Mouse (Mus musculus) cortical plate, adult 2 months (tissue): ENCODE measurements around the gene Mink1. TPM values are rescaled to one million over a fixed set of nuclear protein-coding genes. Genes with fewer than 3 reads are reported as not detected.

Experiments used
- H3K27ac ChIP-seq: fragments of 200-500 bp; 2 replicates; pipeline ENCODE4 v1.5.1; 2012; ENCODE audit warnings: low read length, control low read depth, inconsistent platforms; ENCODE audit not compliant: insufficient read depth
- H3K4me1 ChIP-seq: fragments of 200-500 bp; 2 replicates; pipeline ENCODE4 v1.6.1; 2011; ENCODE audit warnings: low read length; ENCODE audit not compliant: control insufficient read depth, insufficient read depth
- H3K4me3 ChIP-seq: fragments of 200-500 bp; 2 replicates; pipeline ENCODE4 v1.5.1; 2011; ENCODE audit warnings: mild to moderate bottlenecking, low read length, control low read depth; ENCODE audit not compliant: insufficient read depth
- CTCF ChIP-seq: fragments of 200-500 bp; IDR thresholded peaks from 2 replicates; pipeline ENCODE4 v1.5.1; 2011; ENCODE audit warnings: mild to moderate bottlenecking, control low read depth, low read length; ENCODE audit not compliant: insufficient read depth; ENCODE audit errors: extremely low read depth
- POLR2A ChIP-seq: fragments of 200-500 bp; IDR thresholded peaks from 2 replicates; pipeline ENCODE4 v1.6.1; 2011; ENCODE audit warnings: mild to moderate bottlenecking, low read length, control low read depth; ENCODE audit not compliant: insufficient read depth; ENCODE audit errors: extremely low read depth
- polyA plus RNA-seq: library from polyadenylated mRNA; depleted of rRNA; stranded (reverse); fragments of >200 nt; gene quantifications from 2 replicates; pipeline ENCODE4 v1.2.3, GENCODE M21; 2012; rRNA removed

The Mink1 gene
- polyA plus RNA-seq, 1 experiment: 318 TPM

- no peak overlapping the region for H3K27ac ChIP-seq
These were observed 95.8 kb downstream of the Mink1 start for GRCm38 (mm10) chr11:70658521-70658920.

DNA sequence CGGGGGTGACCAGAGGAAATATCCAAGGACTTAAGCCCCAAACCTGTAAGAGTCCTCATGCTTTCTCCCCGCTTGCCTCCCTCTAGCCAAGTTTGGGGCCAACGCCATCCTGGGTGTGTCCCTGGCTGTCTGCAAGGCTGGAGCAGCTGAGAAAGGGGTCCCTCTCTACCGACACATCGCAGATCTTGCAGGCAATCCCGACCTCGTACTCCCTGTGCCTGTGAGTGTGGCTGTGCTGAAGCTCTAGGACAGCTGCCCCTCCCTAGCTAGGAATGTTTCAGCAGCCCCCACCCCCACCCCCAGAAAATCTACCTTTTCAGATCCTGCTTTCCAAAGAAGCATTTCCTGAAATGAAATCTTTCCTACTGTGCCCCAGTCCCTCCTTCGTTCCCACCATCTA lies 96.3 kb downstream of the Mink1 start:
- H3K27ac ChIP-seq: no peak overlapping the region
- H3K4me1 ChIP-seq: no peaks in the 10 kb centered on the region
- TF ChIP-seq POLR2A: no peak
- TF ChIP-seq CTCF: no peak
- no peak overlapping the region for H3K4me3 ChIP-seq

More at GRCm38 (mm10) chr11:70658521-70658920, 95.8 kb downstream of the Mink1 start:
- H3K4me3 ChIP-seq: no peak overlapping the region
- TF ChIP-seq CTCF: no peak
- H3K4me1 ChIP-seq: no peaks in the 10 kb centered on the region

DNA sequence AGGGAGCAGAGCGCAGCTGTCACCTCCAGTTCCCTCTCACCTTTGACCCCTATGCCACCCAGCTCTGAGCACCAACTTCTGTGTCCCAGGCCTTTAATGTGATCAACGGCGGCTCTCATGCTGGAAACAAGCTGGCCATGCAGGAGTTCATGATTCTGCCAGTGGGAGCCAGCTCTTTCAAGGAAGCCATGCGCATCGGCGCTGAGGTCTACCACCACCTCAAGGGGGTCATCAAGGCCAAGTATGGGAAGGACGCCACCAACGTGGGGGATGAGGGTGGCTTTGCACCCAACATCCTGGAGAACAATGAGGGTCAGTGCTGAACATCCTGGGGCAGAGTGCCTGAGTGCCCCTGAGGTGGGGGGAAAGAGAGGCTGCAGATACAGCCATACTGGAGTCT lies 97.9 kb downstream of the Mink1 start:
- TF ChIP-seq CTCF (no peak), POLR2A (no peak)
- no peak overlapping the region for H3K27ac ChIP-seq

GRCm38 (mm10) chr11:70663101-70663500 lies 100.4 kb downstream of the Mink1 start:
- Histone ChIP-seq H3K4me3 (no peak overlapping the region), H3K4me1 (no peaks in the 10 kb centered on the region), H3K27ac (no peak overlapping the region)
- TF ChIP-seq POLR2A (no peak), CTCF (no peak)

More for the DNA sequence above, 97.9 kb downstream of the Mink1 start:
- H3K4me3 ChIP-seq: no peak overlapping the region
- no peaks in the 10 kb centered on the region for H3K4me1 ChIP-seq

DNA sequence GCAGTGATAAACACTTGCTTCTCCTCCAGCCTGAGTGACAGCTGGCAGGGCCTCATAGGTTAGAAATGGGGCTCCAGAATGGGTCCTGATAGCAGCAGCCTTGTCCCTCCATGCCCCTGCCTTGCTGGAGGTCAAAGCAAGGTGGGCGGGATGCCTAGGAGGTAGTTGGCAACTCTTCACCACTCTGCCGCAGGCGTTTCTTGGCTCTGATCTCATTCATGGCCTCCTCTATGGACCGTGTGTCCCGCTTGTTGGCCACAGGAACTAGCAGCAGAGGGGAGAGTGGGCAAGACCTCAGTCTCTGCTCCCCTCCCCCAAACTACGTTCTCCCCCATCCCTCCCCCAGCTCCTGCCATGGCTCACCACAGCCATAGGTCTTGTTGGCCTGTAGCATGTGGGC lies 101.3 kb downstream of the Mink1 start:
- Histone ChIP-seq H3K27ac (no peak overlapping the region), H3K4me1 (no peaks in the 10 kb centered on the region), H3K4me3 (no peak overlapping the region)
- TF ChIP-seq CTCF (no peak), POLR2A (no peak)

Other genes starting within 250 kb of the Mink1 start
- 0.08 TPM in 1 of 2 replicates, not detected in the other for gene Alox12e, start 240.3 kb upstream of the Mink1 start, polyA plus RNA-seq
- 0.06 and 0.10 TPM in 2 replicates for gene Alox15, start 210.8 kb upstream of the Mink1 start, polyA plus RNA-seq
- 19.0 and 20.2 TPM in 2 replicates for gene Pelp1, start 152.8 kb upstream of the Mink1 start, polyA plus RNA-seq
- gene Arrb2, start 130.2 kb upstream of the Mink1 start, polyA plus RNA-seq: 58.1 and 61.5 TPM in 2 replicates
- 14.8 and 15.4 TPM in 2 replicates for gene Med11, start 111.0 kb upstream of the Mink1 start, polyA plus RNA-seq
- 0.44 and 0.47 TPM in 2 replicates for gene Zmynd15, start 103.4 kb upstream of the Mink1 start, polyA plus RNA-seq
- gene Cxcl16, start 102.9 kb upstream of the Mink1 start, polyA plus RNA-seq: 1.7 and 2.4 TPM in 2 replicates
- 0.44 and 0.95 TPM in 2 replicates for gene Tm4sf5, start 57.6 kb upstream of the Mink1 start, polyA plus RNA-seq
- 0.23 and 0.34 TPM in 2 replicates for gene Vmo1, start 48.3 kb upstream of the Mink1 start, polyA plus RNA-seq
- not detected in 2 replicates for gene Gltpd2, start 43.7 kb upstream of the Mink1 start, polyA plus RNA-seq
- 240 and 248 TPM in 2 replicates for gene Psmb6, start 37.5 kb upstream of the Mink1 start, polyA plus RNA-seq
- gene Gm40193, start 29.9 kb upstream of the Mink1 start, polyA plus RNA-seq: not detected in 2 replicates
- gene Pld2, start 22.8 kb upstream of the Mink1 start, polyA plus RNA-seq: 21.4 and 24.4 TPM in 2 replicates
- not detected in 2 replicates for gene 4930544D05Rik, start 53.0 kb downstream of the Mink1 start, polyA plus RNA-seq
- gene Chrne, start 56.3 kb downstream of the Mink1 start, polyA plus RNA-seq: 0.19 and 0.27 TPM in 2 replicates
- gene Gp1ba, start 76.2 kb downstream of the Mink1 start, polyA plus RNA-seq: not detected in 2 replicates
- 124 and 128 TPM in 2 replicates for gene Rnf167, start 84.4 kb downstream of the Mink1 start, polyA plus RNA-seq
- gene Slc25a11, start 84.6 kb downstream of the Mink1 start, polyA plus RNA-seq: 139 and 143 TPM in 2 replicates
- gene Pfn1, start 91.8 kb downstream of the Mink1 start, polyA plus RNA-seq: 270 and 277 TPM in 2 replicates
- 26.4 and 26.6 TPM in 2 replicates for gene Eno3, start 94.3 kb downstream of the Mink1 start, polyA plus RNA-seq
- gene Spag7, start 106.5 kb downstream of the Mink1 start, polyA plus RNA-seq: 74.5 and 81.9 TPM in 2 replicates
- 126 and 138 TPM in 2 replicates for gene Camta2, start 125.2 kb downstream of the Mink1 start, polyA plus RNA-seq
- 4.8 and 5.2 TPM in 2 replicates for gene Inca1, start 137.3 kb downstream of the Mink1 start, polyA plus RNA-seq
- gene Kif1c, start 137.7 kb downstream of the Mink1 start, polyA plus RNA-seq: 51.2 and 53.7 TPM in 2 replicates
- gene Zfp3, start 201.3 kb downstream of the Mink1 start, polyA plus RNA-seq: 8.0 and 8.9 TPM in 2 replicates
- 0.11 and 0.15 TPM in 2 replicates for gene Scimp, start 249.7 kb downstream of the Mink1 start, polyA plus RNA-seq